Mouse (Mus musculus) embryonic facial prominence, embryonic 10.5 days (tissue): ENCODE measurements at regions not wholly inside any gene's neighbourhood (a gene's known extent, or its start where the extent isn't known, plus 50 kb on each side); places are given as distances from the start of the nearest gene placed in this dataset.

Source experiments
- DNase-seq: peaks from one replicate; pipeline ENCODE4 v3.0.0-alpha.2; 2017; ENCODE audit warnings: low spot score
- H3K27ac ChIP-seq: fragments of 300-500 bp; sonication (generic); replicated peaks from 2 replicates; pipeline ENCODE4 v1.5.1; 2016; ENCODE audit warnings: mild to moderate bottlenecking
- H3K27me3 ChIP-seq: fragments of 300-500 bp; sonication (generic); replicated peaks from 2 replicates; pipeline ENCODE4 v1.6.1; 2016; ENCODE audit warnings: low read depth, mild to moderate bottlenecking; ENCODE audit not compliant: poor library complexity, severe bottlenecking
- H3K36me3 ChIP-seq: fragments of 300-500 bp; sonication (generic); replicated peaks from 2 replicates; pipeline ENCODE4 v1.6.1; 2016; ENCODE audit warnings: mild to moderate bottlenecking, moderate library complexity
- H3K4me1 ChIP-seq: fragments of 300-500 bp; sonication (generic); 2 replicates; pipeline ENCODE4 v1.6.1; 2016
- H3K4me3 ChIP-seq: fragments of 300-500 bp; sonication (generic); 2 replicates; pipeline ENCODE4 v1.5.1; 2016; ENCODE audit warnings: mild to moderate bottlenecking, moderate library complexity
- H3K9me3 ChIP-seq: fragments of 300-500 bp; sonication (generic); 2 replicates; pipeline ENCODE4 v1.6.1; 2016; ENCODE audit warnings: mild to moderate bottlenecking
- WGBS: fragments of 180-500 bp; shearing (Covaris S2); methylation state at CpG from one replicate; pipeline ENCODE4 v1.1.7; 2016; 5-methylcytosine and 5-hydroxymethylcytosine counted together

DNA sequence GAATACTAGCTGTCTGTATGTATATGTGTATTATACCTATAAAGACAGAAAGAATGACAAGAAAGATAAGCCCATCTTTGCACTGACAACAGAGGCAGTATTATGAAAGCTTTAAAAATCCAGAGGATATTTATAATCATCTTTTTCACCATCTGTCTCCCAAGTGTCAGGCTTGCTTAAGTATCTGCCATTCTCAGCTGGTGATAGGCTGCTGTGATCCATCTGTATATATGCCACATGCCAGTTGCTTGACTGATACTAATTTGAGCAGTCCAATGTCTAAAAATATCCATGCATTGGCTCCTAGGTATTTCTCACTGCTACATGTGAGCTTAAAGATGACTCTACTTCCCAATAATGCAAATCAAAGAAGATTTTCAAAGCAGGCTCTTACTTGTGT, 950.3 kb downstream of the Pla2g4a start:
- DNase-seq = no peak
- H3K4me3 ChIP-seq = no peak overlapping the region
- no peaks in the 10 kb centered on the region for H3K9me3 ChIP-seq
- H3K27ac ChIP-seq = no peak overlapping the region
- H3K4me1 ChIP-seq = no peaks in the 10 kb centered on the region
- no peaks in the 10 kb centered on the region for H3K36me3 ChIP-seq
- H3K27me3 ChIP-seq = no peaks in the 10 kb centered on the region

DNA sequence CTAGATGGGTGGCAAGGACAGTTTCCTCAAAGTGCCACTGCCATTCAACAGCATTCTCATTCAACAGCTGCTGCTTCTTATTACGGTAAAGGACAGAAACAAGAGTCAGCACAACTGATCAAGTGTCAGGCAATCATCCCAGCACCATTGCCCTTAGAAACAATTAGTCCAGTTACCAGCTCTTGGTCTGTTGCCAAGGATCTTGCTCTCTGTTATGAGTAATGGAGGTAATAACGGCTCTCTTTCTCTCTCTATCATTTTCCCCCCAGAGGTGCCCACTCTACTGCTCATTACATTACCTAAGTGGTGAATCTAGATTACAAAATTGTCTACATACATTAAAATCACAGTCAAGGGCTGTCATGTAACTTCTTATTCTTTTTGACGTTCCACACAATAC, 961.0 kb downstream of the Pla2g4a start:
- Histone ChIP-seq H3K4me1 (no peaks in the 10 kb centered on the region), H3K36me3 (no peaks in the 10 kb centered on the region), H3K4me3 (no peak overlapping the region), H3K9me3 (no peaks in the 10 kb centered on the region), H3K27me3 (no peaks in the 10 kb centered on the region), H3K27ac (no peak overlapping the region)
- no peak for DNase-seq
- 80% methylated on average over 3 of the region's 3 CpGs for WGBS

DNA sequence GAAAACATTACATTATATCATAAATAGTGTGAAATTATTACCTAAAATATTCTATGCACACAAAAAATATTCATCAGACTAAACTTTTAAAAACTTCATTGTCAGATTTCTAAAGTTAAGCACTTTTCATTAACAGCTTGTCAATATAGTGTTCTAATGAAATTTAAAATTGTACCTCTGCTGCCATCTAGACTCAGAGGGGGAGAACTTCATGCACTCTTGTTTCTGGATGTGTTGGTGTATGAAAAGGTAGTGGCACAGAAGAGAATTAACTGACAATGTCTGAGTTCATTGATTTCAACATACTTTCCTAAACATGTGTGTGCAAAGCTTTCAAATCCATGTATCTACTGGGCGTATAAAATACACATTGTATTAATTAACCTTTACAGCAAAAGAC, 967.5 kb downstream of the Pla2g4a start:
- Histone ChIP-seq H3K9me3 (no peaks in the 10 kb centered on the region), H3K4me1 (no peaks in the 10 kb centered on the region; the same call in 1 of the 2 replicates), H3K27ac (no peak overlapping the region), H3K27me3 (no peaks in the 10 kb centered on the region), H3K36me3 (no peaks in the 10 kb centered on the region), H3K4me3 (no peak overlapping the region)
- WGBS = 58% methylated on average over 1 of the region's 1 CpGs
- DNase-seq = no peak

DNA sequence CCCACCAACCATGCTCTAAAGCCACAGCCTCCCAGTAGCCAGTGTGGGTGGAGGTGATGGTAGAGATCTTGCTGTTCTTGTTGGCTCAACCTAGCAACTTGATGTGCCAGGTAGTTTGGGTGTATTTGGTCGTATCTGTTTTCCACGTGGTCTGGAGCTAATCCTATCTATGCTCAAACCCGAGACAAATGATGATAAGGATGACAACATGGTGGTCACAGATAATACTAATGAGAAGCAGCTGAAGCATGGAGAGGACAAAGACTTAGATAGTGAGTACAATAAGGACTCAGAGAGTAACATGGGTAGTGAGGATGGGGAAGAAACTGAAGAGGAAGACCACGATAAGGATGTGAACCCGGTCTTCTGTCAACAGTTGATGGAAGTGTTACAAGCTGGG, 983.7 kb downstream of the Pla2g4a start:
- Histone ChIP-seq H3K27me3 (no peaks in the 10 kb centered on the region), H3K4me3 (no peak overlapping the region), H3K4me1 (no peaks in the 10 kb centered on the region), H3K9me3 (no peaks in the 10 kb centered on the region), H3K36me3 (no peaks in the 10 kb centered on the region), H3K27ac (no peak overlapping the region)
- WGBS = 92% methylated on average over 5 of the region's 5 CpGs
- no peak for DNase-seq

DNA sequence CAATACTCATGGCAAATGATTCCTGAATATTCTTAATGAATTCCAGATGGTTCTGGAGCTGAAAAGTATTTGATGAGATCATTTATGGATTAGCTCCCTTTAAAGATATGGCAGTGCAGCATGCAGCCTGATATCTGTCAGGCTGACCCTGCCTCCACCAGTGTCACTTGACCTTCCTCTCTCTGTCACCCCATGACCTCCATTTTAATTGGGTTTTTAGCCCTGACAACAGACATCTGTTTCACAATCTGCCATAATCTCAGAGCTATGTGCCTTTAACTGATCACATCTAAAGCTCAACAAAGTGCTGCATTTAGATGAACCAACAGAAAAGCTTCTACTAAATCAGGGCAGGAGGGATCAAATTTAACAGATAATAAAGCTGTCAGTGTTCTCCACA, 995.7 kb downstream of the Pla2g4a start:
- H3K27me3 ChIP-seq = no peaks in the 10 kb centered on the region
- no peaks in the 10 kb centered on the region for H3K36me3 ChIP-seq
- no peaks in the 10 kb centered on the region for H3K9me3 ChIP-seq
- H3K4me1 ChIP-seq = peaks cover 3% of the 10 kb centered on the region; the same call in 1 of the 2 replicates
- H3K4me3 ChIP-seq = no peak overlapping the region
- DNase-seq = peak; percentile 42
- no peak overlapping the region for H3K27ac ChIP-seq

DNA sequence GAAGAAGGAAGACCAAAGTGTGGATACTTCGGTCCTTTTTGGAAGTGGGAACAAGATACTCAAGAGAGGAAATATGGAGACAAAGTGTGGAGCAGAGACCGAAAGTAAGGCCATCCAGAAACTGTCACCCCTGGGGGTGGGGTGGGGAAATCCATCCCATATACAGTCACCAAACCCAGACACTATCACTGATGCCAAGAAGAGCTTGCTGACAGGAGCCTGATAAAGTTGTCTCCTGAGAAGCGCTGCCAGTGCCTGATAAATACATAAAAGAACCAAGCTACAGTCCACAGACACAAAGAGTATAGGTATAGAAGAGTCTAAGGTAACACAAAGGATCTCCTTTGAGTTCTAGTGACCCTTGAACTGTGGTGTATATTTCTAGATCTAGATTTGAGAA, 1026.7 kb downstream of the Pla2g4a start:
- H3K9me3 ChIP-seq = no peaks in the 10 kb centered on the region
- H3K36me3 ChIP-seq = no peaks in the 10 kb centered on the region
- no peak for DNase-seq
- H3K4me1 ChIP-seq = no peaks in the 10 kb centered on the region
- no peak overlapping the region for H3K27ac ChIP-seq
- 92% methylated on average over 3 of the region's 3 CpGs for WGBS
- H3K27me3 ChIP-seq = no peaks in the 10 kb centered on the region
- no peak overlapping the region for H3K4me3 ChIP-seq

DNA sequence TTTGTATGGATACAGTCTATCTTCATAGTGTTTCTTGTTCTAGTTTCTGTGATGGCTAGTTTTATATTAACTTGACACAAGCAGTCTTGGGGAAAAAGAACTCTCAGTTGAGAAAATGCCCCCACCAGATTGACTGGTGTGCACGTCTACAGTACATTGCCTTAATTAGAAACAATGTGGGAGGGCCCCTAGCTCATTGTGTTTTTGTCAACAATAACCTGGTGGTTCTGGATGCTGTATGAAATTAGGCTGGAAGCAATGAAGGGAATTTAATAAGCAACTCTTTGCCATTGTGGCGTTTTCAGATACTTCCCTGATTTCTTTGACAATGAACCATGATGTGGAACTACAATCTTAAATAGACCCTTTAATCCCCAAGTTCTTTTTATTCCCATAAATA, 1036.6 kb downstream of the Pla2g4a start:
- Histone ChIP-seq H3K4me3 (no peak overlapping the region), H3K27ac (no peak overlapping the region), H3K36me3 (no peaks in the 10 kb centered on the region), H3K9me3 (no peaks in the 10 kb centered on the region), H3K27me3 (no peaks in the 10 kb centered on the region), H3K4me1 (no peaks in the 10 kb centered on the region)
- no peak for DNase-seq
- WGBS = 75% methylated on average over 2 of the region's 2 CpGs

DNA sequence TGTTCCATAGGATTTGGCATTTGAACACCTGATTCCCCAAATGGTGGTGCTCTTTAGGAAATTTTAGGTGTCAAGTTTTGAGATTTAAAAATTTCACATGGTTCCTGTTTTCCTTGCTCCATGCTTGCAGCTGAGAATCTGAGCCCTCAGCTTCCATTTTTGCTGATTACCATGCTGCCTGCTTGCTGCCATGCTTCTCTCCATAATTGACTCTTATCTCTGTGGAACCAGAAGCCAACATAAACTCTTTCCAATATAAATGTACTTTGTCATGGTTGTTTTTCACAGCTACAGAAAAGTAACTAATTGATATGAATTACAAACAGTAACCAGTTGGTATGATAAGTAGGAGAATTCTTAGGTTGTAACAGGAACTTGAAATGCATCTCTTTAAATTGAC, 1044.0 kb downstream of the Pla2g4a start:
- Histone ChIP-seq H3K4me3 (no peak overlapping the region), H3K27ac (no peak overlapping the region), H3K27me3 (no peaks in the 10 kb centered on the region), H3K4me1 (no peaks in the 10 kb centered on the region), H3K36me3 (no peaks in the 10 kb centered on the region), H3K9me3 (no peaks in the 10 kb centered on the region)
- DNase-seq = no peak

DNA sequence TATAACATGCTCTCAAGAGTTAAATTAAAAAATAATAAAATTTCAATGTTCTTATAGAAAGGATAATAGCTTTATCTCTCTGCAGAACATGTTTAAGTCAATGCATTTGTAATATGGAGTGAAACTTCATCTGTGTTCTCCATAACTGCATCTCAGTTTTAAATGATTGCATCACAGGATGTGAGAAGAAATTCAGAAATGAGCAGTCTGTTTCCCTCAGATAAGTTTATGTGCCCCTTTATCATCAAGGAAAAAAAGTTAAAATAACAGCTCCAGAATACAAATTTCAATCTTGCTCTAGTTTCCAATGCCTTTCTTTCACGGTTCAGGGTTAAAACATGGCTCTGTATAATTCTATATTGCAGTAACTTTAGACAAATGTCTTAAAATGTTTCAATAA, 1048.3 kb downstream of the Pla2g4a start:
- Histone ChIP-seq H3K9me3 (no peaks in the 10 kb centered on the region), H3K4me3 (no peak overlapping the region), H3K36me3 (no peaks in the 10 kb centered on the region), H3K27ac (no peak overlapping the region), H3K4me1 (no peaks in the 10 kb centered on the region), H3K27me3 (no peaks in the 10 kb centered on the region)
- WGBS = 80% methylated on average over 1 of the region's 1 CpGs
- DNase-seq = no peak

DNA sequence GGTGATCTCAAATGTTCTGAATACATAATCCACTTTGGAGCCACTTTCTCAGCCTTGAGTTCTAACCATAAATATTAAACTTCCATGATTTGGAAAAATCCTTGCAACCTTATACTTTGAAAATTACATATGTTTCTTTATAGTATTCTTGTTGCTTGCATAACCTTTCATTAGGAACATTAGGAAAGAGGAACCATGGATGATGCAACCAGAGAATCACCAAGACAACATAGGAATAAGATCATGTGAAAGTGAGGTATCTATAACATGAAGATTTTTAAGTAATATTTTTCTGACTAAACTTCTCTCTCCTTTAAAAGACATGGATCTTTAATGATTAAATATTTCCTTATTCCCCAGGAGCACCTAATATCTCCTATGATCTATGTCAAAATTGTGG, 1057.0 kb downstream of the Pla2g4a start:
- H3K27me3 ChIP-seq = no peaks in the 10 kb centered on the region
- H3K36me3 ChIP-seq = no peaks in the 10 kb centered on the region
- DNase-seq = no peak
- no peak overlapping the region for H3K27ac ChIP-seq
- H3K4me3 ChIP-seq = no peak overlapping the region
- H3K4me1 ChIP-seq = no peaks in the 10 kb centered on the region
- no peaks in the 10 kb centered on the region for H3K9me3 ChIP-seq

DNA sequence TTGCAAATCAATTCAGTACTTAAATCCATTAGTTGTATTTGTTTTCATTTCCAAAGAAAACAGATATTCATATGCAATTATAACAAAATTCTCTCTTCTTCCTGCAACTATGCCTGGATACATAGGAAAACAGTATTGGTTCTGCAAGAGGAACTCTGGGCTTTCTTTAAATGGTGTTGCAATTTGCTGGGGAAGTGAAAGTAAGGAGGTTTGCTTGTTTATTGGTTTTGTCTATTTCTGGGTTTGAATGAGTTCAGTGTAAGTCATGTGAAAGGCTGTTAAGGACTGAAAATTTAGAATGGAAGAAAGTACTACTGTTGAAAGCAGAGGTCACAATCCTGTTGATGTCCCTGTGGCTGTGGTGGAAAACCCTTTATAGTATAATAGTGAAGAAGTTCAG, 1058.0 kb downstream of the Pla2g4a start:
- H3K27ac ChIP-seq = no peak overlapping the region
- H3K36me3 ChIP-seq = no peaks in the 10 kb centered on the region
- H3K9me3 ChIP-seq = no peaks in the 10 kb centered on the region
- no peaks in the 10 kb centered on the region for H3K4me1 ChIP-seq
- no peaks in the 10 kb centered on the region for H3K27me3 ChIP-seq
- H3K4me3 ChIP-seq = no peak overlapping the region
- no peak for DNase-seq

DNA sequence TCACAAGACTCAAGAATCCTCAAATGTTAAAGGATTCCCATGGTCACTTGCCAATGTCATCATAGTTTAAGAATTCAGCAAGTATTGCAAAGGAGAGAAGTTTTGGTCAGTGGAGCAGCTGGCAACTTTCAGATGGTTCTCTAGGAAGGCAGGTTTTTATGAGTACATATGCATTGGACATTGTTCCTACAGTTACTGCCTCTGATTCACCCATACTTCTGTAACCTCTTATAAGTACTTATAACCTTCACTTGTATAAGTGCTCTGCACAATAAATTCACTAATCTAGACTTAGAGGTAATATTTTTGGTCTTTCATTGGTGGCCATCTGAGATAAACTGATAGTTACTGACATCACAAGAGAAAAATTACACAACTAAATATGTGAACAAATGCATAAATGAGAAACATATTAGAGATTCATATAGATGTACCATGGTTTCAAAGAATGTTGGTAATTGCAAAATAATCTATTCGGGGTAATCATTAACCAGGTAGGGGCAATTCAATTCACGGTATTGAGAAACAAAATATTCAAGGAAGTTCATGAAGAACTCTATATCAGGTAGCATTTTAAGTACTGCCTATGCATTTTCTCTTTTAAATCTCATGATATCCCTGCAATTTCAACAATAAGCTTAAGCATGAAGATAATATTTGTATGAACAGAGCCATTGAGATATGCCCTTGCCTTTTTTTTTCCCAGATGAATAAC, 1059.6 kb downstream of the Pla2g4a start:
- Histone ChIP-seq H3K27ac (no peak overlapping the region), H3K36me3 (no peaks in the 10 kb centered on the region), H3K9me3 (no peaks in the 10 kb centered on the region), H3K4me1 (no peaks in the 10 kb centered on the region), H3K4me3 (no peak overlapping the region), H3K27me3 (no peaks in the 10 kb centered on the region)
- no peak for DNase-seq
- 90% methylated on average over 2 of the region's 2 CpGs for WGBS

DNA sequence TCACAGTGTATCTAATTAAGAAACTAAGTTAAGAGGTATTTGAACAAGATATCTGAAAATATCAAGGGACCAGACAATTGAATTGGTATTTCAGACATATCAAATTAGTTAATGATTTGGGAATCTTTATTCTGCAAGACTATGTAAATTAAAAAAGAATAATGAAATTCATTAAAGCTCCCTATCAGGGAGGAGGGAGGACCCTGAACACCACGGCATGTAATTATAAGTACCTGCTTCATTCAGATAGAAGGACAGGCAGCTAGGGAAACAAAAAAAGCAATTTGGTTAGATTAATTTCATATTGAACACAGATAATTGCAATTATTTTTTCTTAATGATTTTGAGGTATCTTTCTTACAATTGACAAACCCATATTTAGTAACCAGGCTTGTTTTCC, 1090.3 kb downstream of the Pla2g4a start:
- WGBS = 92% methylated on average over 1 of the region's 1 CpGs
- no peak for DNase-seq
- Histone ChIP-seq H3K4me3 (no peak overlapping the region), H3K27ac (no peak overlapping the region), H3K36me3 (no peaks in the 10 kb centered on the region), H3K9me3 (no peaks in the 10 kb centered on the region), H3K27me3 (no peaks in the 10 kb centered on the region), H3K4me1 (no peaks in the 10 kb centered on the region)

DNA sequence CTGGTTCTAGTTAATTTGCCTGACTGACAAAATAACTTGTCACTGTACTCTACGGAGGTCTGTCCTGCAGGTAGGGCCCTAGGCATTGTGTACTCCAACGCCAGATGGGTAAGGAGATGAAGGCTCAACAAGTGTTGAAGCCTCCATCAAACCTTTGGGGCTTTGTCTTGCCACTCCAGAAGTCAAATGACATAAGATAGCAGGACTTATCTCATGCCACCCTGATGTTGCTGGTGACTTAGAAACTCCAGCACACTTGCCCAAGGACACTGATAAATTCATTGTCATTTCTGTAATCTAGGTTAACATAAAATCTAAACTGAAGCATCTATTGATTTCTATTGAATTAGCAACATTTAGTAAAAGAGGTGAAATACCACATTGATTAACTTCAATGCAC, 1097.5 kb downstream of the Pla2g4a start:
- H3K27me3 ChIP-seq = no peaks in the 10 kb centered on the region
- no peaks in the 10 kb centered on the region for H3K4me1 ChIP-seq
- no peak overlapping the region for H3K4me3 ChIP-seq
- H3K9me3 ChIP-seq = no peaks in the 10 kb centered on the region
- no peak overlapping the region for H3K27ac ChIP-seq
- 84% methylated on average over 2 of the region's 2 CpGs for WGBS
- H3K36me3 ChIP-seq = no peaks in the 10 kb centered on the region
- no peak for DNase-seq
